Mouse (Mus musculus) hindbrain, postnatal 0 days (tissue): ENCODE data around the gene Suv39h1. TPM values are rescaled to one million over a fixed set of nuclear protein-coding genes. Genes with fewer than 3 reads are reported as not detected.
"Not testable (repeated sequence)": the region's sequence is repeated elsewhere in the genome, so short reads cannot be mapped to it uniquely, and the experiment has no call there.

Experiments
- ATAC-seq: fragments of 200-750 bp; cut with Nextera tagmentation; 2 replicates; pipeline ENCODE4 v1.8.0; 2017; ENCODE audit warnings: mild to moderate bottlenecking, moderate TSS enrichment, moderate library complexity
- DNase-seq: peaks from one replicate; pipeline ENCODE4 v3.0.0-alpha.2; 2015; ENCODE audit warnings: low spot score
- H3K27ac ChIP-seq: fragments of 300-500 bp; sonication (generic); 2 replicates; pipeline ENCODE4 v1.5.1; 2014; ENCODE audit warnings: mild to moderate bottlenecking
- H3K27me3 ChIP-seq: fragments of 300-500 bp; sonication (generic); 2 replicates; pipeline ENCODE4 v1.6.1; 2014; ENCODE audit warnings: low read length, mixed read lengths; ENCODE audit not compliant: insufficient read depth
- H3K36me3 ChIP-seq: fragments of 300-500 bp; sonication (generic); 2 replicates; pipeline ENCODE4 v1.6.1; 2014; ENCODE audit warnings: low read length, mixed read lengths; ENCODE audit not compliant: insufficient read depth
- H3K4me1 ChIP-seq: fragments of 300-500 bp; sonication (generic); 2 replicates; pipeline ENCODE4 v1.6.1; 2014; ENCODE audit warnings: antibody characterized with exemption, low read length, mixed read lengths; ENCODE audit not compliant: insufficient read depth
- H3K4me2 ChIP-seq: fragments of 300-500 bp; sonication (generic); 2 replicates; pipeline ENCODE4 v1.6.1; 2014; ENCODE audit warnings: low read depth, mild to moderate bottlenecking, low read length, moderate library complexity, mixed read lengths
- H3K4me3 ChIP-seq: fragments of 300-500 bp; sonication (generic); 2 replicates; pipeline ENCODE4 v1.5.1; 2014; ENCODE audit warnings: low read length
- H3K9ac ChIP-seq: fragments of 300-500 bp; sonication (generic); replicated peaks from 2 replicates; pipeline ENCODE4 v1.6.1; 2014; ENCODE audit warnings: mild to moderate bottlenecking, low read length, moderate library complexity, mixed read lengths
- H3K9me3 ChIP-seq: fragments of 300-500 bp; sonication (generic); 2 replicates; pipeline ENCODE4 v1.6.1; 2016; ENCODE audit warnings: low read length, mixed read lengths
- CTCF ChIP-seq: IDR thresholded peaks from 2 replicates; pipeline ENCODE4 v1.5.1; 2016; ENCODE audit warnings: antibody characterized with exemption, control low read depth, low read depth
- WGBS: fragments of 180-500 bp; shearing (Covaris S2); extraction: QIAGEN DNeasy Blood & Tissue Kit; methylation state at CpG from one replicate; pipeline ENCODE4 v1.1.7; 2014; 5-methylcytosine and 5-hydroxymethylcytosine counted together
- polyA plus RNA-seq: library from polyadenylated mRNA; unstranded; fragments of >200 nt; fragmentation: Nextera tagmentation; extraction: Ambion mirVana; gene quantifications from 2 replicates; pipeline ENCODE4 v1.2.1, GENCODE M21; 2015
- total RNA-seq: library from RNA; depleted of rRNA; stranded (reverse); fragments of >200 nt; gene quantifications from 2 replicates; pipeline ENCODE4 v1.2.3, GENCODE M21; 2014

The Suv39h1 gene
- total and polyA plus RNA-seq, 2 experiments from 2014 or later, result 32.3 to 35.2 TPM

DNA sequence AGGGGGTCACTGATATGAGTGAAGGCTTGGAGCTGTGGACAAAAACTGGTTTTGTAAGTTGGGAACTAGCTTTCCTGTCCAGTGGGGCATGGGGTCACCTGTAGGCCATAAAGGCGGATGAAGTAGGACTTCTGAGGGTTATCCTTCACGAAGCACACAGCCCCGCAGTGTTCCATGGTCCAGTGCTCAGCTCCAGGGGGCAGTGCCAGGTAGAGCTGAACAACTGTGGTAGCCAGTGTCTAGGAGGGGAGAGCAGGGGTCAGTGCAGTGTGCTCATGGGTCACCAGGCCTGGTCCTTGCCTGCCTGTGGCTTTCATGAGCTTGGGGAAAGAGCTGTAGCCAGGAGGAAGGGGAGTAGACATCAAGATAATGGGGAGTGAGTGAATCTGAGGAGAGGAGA, 15.2 kb upstream of the Suv39h1 start:
- no peak overlapping the region for H3K27ac ChIP-seq

DNA sequence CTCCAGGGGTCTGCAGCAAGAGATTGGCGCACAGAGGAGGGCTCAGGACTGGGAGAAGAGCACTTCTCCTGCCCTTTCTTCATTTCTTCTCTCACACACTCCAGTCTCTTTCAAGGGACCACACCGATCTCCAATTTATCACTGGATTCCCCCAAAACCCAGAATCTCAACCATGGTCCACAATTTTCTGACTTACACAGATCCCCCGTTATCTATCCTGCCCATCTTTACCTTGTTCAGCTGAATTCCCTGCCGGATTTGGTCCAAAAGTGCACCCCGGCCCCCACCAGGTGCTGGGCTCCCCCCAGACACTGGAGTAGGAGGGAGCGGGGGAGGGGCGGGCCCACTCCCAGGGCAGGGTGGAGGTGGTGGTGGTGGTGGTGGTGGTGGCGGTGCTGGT, 11.1 kb upstream of the Suv39h1 start:
- WGBS, result 82% methylated on average over 8 of the region's 8 CpGs

More for the DNA sequence above, 15.2 kb upstream of the Suv39h1 start:
- no peaks in the 10 kb centered on the region for H3K4me1 ChIP-seq
- no peaks in the 10 kb centered on the region for H3K36me3 ChIP-seq
- H3K9me3 ChIP-seq, result no peaks in the 10 kb centered on the region
- WGBS, result 79% methylated on average over 3 of the region's 3 CpGs
- H3K9ac ChIP-seq, result no peak overlapping the region
- no peak for TF ChIP-seq CTCF
- no peak overlapping the region for H3K4me2 ChIP-seq
- no peaks in the 10 kb centered on the region for H3K27me3 ChIP-seq
- no peak for DNase-seq
- no peak for ATAC-seq
- no peak overlapping the region for H3K4me3 ChIP-seq

DNA sequence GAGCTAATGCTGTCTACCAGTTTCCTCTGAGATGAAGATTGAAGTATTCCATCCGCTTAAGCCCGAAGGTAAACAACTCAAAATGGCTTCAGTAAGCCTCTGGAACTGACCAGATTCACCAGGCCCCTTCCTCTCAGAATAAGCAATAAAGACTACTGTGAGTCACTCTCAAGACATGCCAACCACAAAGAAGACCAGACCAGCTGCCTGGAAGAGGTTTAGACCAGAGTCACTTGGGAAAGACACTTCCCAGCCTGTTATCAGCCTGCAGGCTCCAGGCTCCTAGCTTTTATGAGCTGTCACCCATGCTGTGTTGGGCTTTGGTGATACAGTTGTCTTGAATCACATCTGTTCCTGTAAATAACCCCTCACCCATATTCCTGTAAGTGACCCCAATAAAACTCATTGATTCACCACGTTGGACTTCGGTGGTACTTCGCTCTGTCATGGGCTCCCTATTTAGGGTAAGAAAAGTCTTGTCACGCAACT, 10.3 kb upstream of the Suv39h1 start:
- Histone ChIP-seq H3K4me2 (no peak overlapping the region), H3K27ac (no peak overlapping the region), H3K4me1 (no peaks in the 10 kb centered on the region), H3K27me3 (no peaks in the 10 kb centered on the region), H3K4me3 (no peak overlapping the region), H3K9me3 (no peaks in the 10 kb centered on the region), H3K9ac (no peak overlapping the region), H3K36me3 (no peaks in the 10 kb centered on the region)
- ATAC-seq (no peak), DNase-seq (no peak)
- 88% methylated on average over 6 of the region's 6 CpGs for WGBS
- no peak for TF ChIP-seq CTCF

More for the DNA sequence above, 11.1 kb upstream of the Suv39h1 start:
- no peak overlapping the region for H3K4me2 ChIP-seq
- no peak for ATAC-seq
- no peak overlapping the region for H3K9ac ChIP-seq
- H3K27me3 ChIP-seq, result no peaks in the 10 kb centered on the region
- no peak overlapping the region for H3K4me3 ChIP-seq
- TF ChIP-seq CTCF, result no peak
- no peak overlapping the region for H3K27ac ChIP-seq
- no peaks in the 10 kb centered on the region for H3K36me3 ChIP-seq
- H3K9me3 ChIP-seq, result no peaks in the 10 kb centered on the region
- DNase-seq, result no peak
- no peaks in the 10 kb centered on the region for H3K4me1 ChIP-seq

DNA sequence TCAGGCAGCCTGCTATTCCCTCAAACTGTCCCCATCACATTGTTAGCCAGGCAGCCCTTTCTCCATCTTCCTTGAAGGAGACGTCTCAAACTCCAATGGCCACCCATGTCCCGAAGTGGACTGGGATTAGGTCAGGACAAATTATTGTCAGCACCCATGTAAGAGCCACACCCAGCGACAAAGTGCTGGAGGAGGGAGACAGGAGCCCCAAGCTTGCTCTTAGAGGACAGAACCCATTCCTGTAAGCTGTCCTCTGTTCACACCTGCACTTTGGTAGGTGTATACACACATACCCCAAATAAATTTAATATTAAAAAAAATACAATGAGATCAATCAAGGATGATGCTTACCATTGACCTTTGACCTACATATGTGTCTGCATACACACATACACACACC, 544 bp upstream of the Suv39h1 start:
- H3K4me2 ChIP-seq, result peak overlapping the region; percentile 58
- ATAC-seq, result no peak; the same call in 1 of the 2 replicates

DNA sequence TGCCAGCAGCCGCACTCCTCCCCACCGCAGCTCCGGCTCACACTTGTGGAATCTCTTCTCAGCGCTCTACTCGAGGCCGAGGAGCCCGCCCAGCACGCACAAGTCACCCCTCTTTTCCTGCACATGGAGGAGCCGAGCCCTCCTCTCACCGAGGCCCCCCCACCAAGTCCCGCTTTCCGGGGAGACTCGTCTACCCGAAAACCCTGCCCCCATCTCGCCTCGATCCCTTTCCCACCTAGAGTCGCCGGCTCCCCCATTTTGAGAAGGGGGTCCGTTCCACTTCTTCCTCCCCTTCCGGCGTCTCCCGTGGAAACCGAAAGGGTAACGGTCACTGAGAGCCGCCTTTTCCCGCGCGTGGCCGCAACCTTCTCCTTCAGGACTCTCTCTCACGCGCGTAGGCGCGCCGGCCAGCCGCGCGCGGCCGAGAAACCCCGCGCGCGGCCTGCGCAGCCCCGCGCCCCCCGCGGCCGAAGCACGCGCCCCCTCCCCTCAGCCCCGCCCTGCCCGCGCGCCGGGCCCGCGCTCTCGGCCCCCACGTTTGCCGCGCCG, 605 bp downstream of the Suv39h1 start:
- H3K36me3 ChIP-seq, result no peaks in the 10 kb centered on the region
- ATAC-seq, result peak; percentile 24; the same call in 1 of the 2 replicates
- no peak for TF ChIP-seq CTCF
- 21% methylated on average over 60 of the region's 64 CpGs for WGBS
- H3K27ac ChIP-seq, result peak overlapping the region; percentile 86
- H3K4me3 ChIP-seq, result peak overlapping the region; percentile 56
- DNase-seq, result peak; percentile 70
- no peaks in the 10 kb centered on the region for H3K4me1 ChIP-seq
- peak overlapping the region; percentile 54 for H3K4me2 ChIP-seq
- H3K9ac ChIP-seq, result peak overlapping the region; percentile 55
- H3K27me3 ChIP-seq, result no peaks in the 10 kb centered on the region
- no peaks in the 10 kb centered on the region for H3K9me3 ChIP-seq

More for the DNA sequence above, 544 bp upstream of the Suv39h1 start:
- Histone ChIP-seq H3K36me3 (no peaks in the 10 kb centered on the region), H3K27me3 (no peaks in the 10 kb centered on the region), H3K9me3 (no peaks in the 10 kb centered on the region), H3K9ac (peak overlapping the region; percentile 35; the same call in 1 of the 2 replicates), H3K4me1 (no peaks in the 10 kb centered on the region), H3K27ac (peak overlapping the region; percentile 73), H3K4me3 (peak overlapping the region; percentile 56)
- DNase-seq, result peak; percentile 1
- no peak for TF ChIP-seq CTCF
- whole genome bisulfite sequencing, result 41% methylated on average over 3 of the region's 3 CpGs

DNA sequence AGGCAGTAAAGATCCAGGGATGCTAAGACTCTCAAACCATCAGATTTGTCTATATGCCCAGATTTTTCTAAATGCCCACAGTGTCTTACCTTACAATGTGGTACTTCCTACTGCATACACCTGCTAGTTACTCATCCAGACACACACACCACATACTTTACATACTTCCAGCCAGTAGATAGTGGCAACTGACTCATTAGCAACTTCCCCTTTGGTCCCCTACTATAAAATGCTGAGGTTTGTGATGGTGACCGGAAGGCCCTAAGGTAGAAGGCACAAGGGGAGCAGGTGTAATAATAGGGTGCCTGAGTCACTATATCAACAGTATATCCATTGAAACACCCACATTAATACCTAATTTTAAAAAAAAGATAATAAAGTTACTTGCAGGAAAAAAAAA, 5.4 kb downstream of the Suv39h1 start:
- TF ChIP-seq CTCF, result no peak
- Histone ChIP-seq H3K9ac (no peak overlapping the region), H3K9me3 (no peaks in the 10 kb centered on the region), H3K4me1 (no peaks in the 10 kb centered on the region), H3K4me3 (no peak overlapping the region), H3K27ac (no peak overlapping the region), H3K27me3 (no peaks in the 10 kb centered on the region), H3K4me2 (no peak overlapping the region), H3K36me3 (0 out of 2 replicates have a peak, but pooled peaks cover 3% of the 10 kb centered on the region)
- WGBS, result 100% methylated on average over 1 of the region's 1 CpGs
- no peak for ATAC-seq
- DNase-seq, result no peak

DNA sequence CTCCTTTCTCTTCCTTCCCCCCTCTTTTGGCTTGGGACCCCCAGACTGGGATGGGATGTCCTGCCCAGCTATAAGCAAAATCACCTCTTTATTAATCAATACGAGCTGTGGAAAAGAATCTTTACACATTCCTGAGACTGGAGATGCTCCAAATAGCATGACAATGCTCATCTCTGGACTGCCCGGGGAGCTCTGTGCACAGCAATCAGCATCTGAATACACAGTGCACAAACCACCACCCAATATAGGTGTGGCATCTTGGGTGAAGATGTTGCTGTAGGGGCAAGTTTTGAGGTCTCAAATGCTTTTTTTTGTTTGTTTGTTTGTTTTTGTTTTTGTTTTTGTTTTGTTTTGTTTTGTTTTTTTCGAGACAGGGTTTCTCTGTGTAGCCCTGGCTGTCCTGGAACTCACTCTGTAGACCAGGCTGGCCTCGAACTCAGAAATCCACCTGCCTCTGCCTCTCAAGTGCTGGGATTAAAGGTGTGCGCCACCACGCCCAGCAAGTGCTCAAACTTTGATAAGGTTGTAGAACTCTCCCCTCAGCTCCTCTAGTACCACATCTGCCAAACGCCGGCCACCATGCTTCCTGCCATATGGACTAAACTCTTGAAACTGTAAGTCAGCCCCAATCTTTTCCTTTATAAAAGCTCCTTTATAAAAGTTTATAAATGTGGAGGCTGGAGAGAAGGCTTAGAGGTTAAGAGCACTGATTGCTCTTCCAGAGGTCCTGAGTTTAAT, 23.3 kb downstream of the Suv39h1 start:
- not testable (repeated sequence) for H3K36me3 ChIP-seq, ATAC-seq, DNase-seq, H3K4me3 ChIP-seq, H3K9me3 ChIP-seq, H3K27me3 ChIP-seq, H3K4me1 ChIP-seq, H3K9ac ChIP-seq, H3K4me2 ChIP-seq, H3K27ac ChIP-seq
- 77% methylated on average over 7 of the region's 8 CpGs for WGBS
